Mouse (Mus musculus) kidney, adult 10 weeks (tissue): ENCODE data around the gene Aqp9. TPM values are rescaled to one million over a fixed set of nuclear protein-coding genes. Genes with fewer than 3 reads are reported as not detected.

Experiments used
- polyA plus RNA-seq: library from polyadenylated mRNA; stranded (reverse); fragments of 350-450 nt; fragmentation: Illumina TruSeq; extraction: RNeasy Lipid Tissue Mini Kit (QIAGEN cat#74804); gene quantifications from one replicate; pipeline ENCODE4 v1.2.3, GENCODE M21; 2014; ENCODE audit warnings: low read depth, low replicate concordance

Aqp9 gene
- not detected for polyA plus RNA-seq

GRCm38 (mm10) chr9:71168511-71168910 lies at the start of gene Aqp9:
Aqp9 (minus strand) TSS chr9:71168682.

GRCm38 (mm10) chr9:71215248-71216035 lies 47.0 kb upstream of the Aqp9 start, which contains the start of gene Aldh1a2:
Aldh1a2 (plus strand) TSS chr9:71215789.

Other genes with a start within 250 kb of the Aqp9 start
- gene Lipc, start 216.5 kb downstream of the Aqp9 start, polyA plus RNA-seq = 0.44 TPM
- gene Aldh1a2, start 47.1 kb upstream of the Aqp9 start, polyA plus RNA-seq = 6.7 TPM